Mouse (Mus musculus) pancreas, adult 10 weeks (tissue): ENCODE data around the gene Dffb. TPM values are rescaled to one million over a fixed set of nuclear protein-coding genes. Genes with fewer than 3 reads are reported as not detected.

ENCODE experiments used
- polyA plus RNA-seq: library from polyadenylated mRNA; stranded (reverse); fragments of 350-450 nt; fragmentation: Illumina TruSeq; extraction: RNeasy Lipid Tissue Mini Kit (QIAGEN cat#74804); gene quantifications from one replicate; pipeline ENCODE4 v1.2.3, GENCODE M21; 2015; ENCODE audit warnings: low read depth, low replicate concordance; ENCODE audit not compliant: insufficient read depth

The Dffb gene
- polyA plus RNA-seq = 4.0 TPM

DNA sequence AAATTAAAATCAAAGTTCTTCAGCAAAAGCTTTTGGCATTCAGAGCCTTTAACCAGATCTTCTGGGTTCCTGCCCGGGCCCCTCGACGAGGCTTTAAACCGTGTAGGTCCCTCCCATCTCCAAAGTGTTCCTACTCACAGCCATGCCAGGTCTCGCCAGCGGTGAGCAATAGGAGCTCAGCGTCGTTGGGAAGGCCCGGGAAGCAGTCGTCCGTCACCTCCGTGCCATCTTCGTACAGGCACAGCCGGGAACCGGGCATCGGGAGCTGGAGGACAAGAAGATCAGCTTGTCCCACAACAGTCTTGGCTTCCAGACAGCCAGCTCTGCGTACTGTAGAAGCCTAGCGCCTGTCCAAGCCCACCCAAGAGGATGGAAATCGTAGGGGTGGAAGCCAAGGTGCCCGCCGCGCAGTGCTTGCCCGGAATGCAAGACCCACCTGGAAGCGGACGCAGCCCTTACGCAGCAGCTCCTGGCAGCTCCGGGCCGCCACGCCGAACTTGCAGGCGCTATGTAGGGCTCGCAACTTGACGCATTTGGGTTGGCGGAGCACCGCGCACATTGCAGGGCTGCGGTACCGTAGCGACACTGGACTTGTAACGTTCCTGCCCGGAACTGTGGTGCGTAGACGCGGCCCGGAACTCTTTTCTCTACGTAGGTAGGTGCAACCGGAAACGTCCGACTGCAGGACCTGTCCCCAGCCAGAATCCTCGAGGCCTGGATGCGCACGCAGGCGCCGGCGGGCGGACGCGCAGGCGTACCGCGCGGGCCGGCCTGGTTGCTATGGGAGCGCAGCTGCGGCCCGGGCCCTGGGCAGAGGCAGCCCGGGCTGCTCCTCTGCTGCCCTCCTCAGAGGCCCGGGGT lies at the start of gene Dffb, which contains the start of gene Cep104:
TSS of gene Dffb (minus strand) at position 696 of the 861 bp plus-strand sequence.
TSS of gene Cep104 (plus strand) at position 764 of the 861 bp plus-strand sequence.

GRCm38 (mm10) chr4:154011646-154012089 lies 36.7 kb upstream of the Dffb start, which contains the start of gene Lrrc47:
Gene Lrrc47 (plus strand): TSS chr4:154011731.

DNA sequence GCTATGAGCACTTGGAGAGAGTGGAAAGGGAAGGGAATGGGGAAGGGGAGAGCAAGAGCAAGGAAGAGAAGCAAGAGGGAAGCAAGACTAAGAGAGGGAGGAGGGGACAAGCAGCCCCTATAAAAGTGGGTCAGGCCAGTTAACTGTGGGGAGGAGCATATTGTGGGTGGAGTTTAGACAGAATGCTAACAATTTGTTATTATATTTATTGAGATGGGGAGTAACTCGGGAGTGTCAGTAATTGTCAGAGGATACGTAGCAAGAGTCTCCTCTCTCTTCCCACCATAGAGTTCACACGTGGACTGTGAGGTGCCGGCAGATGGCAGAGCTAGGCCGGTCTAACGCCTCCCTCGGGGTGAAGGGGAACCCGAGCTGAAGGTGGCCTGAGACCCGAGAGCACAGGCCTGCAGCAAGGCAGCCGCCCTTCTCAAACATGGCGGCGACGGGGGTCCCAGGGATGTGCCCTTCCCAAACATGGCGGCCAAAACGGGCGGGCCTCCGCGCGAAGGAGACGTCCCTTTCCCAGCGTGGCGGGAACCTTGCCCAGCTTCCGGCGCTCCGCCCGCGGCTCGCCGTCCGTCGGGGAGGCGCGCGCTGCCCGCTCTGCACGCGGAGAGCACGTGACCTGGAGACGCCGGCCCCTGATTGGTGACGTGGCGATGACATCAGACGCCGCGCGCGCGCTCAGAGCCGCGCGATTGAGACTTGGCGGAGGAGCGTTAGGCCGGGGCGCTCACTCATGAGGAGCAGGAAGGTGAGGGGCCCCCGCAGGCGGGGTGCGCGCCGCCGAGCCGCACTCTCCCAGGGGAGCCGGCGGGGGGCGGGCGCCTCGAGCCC lies 18.1 kb downstream of the Dffb start, which contains the start of gene A430005L14Rik:
TSS of gene A430005L14Rik (plus strand) at position 669 of the 837 bp plus-strand sequence.

Other genes starting within 250 kb of the Dffb start
- 10.4 TPM for gene A430005L14Rik, start 17.9 kb downstream of the Dffb start, polyA plus RNA-seq
- 4.0 TPM for gene Cep104, start 68 bp upstream of the Dffb start, polyA plus RNA-seq
- 11.4 TPM for gene Lrrc47, start 36.6 kb upstream of the Dffb start, polyA plus RNA-seq
- 26.5 TPM for gene Smim1, start 51.1 kb upstream of the Dffb start, polyA plus RNA-seq
- not detected for gene Ccdc27, start 67.6 kb upstream of the Dffb start, polyA plus RNA-seq
- not detected for gene Trp73, start 165.1 kb upstream of the Dffb start, polyA plus RNA-seq
- 3.3 TPM for gene Wrap73, start 167.2 kb upstream of the Dffb start, polyA plus RNA-seq
- gene Tprgl, start 185.5 kb upstream of the Dffb start, polyA plus RNA-seq = 29.5 TPM
- gene Megf6, start 195.6 kb upstream of the Dffb start, polyA plus RNA-seq = 4.2 TPM